Mouse (Mus musculus): ENCODE data around the gene Map2k1.

DNA sequence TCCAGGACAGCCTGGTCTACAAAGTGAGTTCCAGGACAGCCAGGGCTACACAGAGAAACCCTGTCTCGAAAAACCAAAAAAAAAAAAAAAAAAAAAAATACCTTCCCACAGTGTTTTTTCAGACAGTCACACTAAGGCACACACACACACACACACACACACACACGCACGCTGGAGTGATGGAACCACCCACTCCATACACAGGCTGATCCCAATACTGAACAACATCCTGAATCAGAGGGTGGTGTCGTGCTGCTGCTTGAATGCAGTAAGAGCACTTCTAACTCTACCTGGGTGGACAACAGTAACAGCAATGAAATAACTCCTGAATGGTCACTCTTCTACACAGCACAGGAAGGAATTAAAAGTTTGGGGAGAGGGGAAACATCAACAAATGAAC lies 32.0 kb downstream of the Map2k1 start:
- TF ChIP-seq POLR2A (IDR thresholded peaks at IDR 0.05; ENCODE audit: extremely low read depth, insufficient read depth, low read length), result no peak
- no peak for TF ChIP-seq CTCF (IDR thresholded peaks at IDR 0.05; ENCODE audit: extremely low read depth, insufficient read depth, low read length)

All from cortical plate, adult 2 months (tissue).